Mouse (Mus musculus) stomach, embryonic 16.5 days (tissue): ENCODE data around the gene Map7d1. TPM values are rescaled to one million over a fixed set of nuclear protein-coding genes. Genes with fewer than 3 reads are reported as not detected.

Experiments used
- ATAC-seq: fragments of 200-750 bp; cut with Nextera tagmentation; 2 replicates; pipeline ENCODE4 v1.8.0; 2017; ENCODE audit warnings: moderate number of reproducible peaks, moderate TSS enrichment; ENCODE audit not compliant: insufficient read depth, low FRiP score
- H3K27ac ChIP-seq: fragments of 300-500 bp; sonication (generic); 2 replicates; pipeline ENCODE4 v1.5.1; 2014; ENCODE audit warnings: low read length
- H3K27me3 ChIP-seq: fragments of 300-500 bp; sonication (generic); 2 replicates; pipeline ENCODE4 v1.6.1; 2014; ENCODE audit warnings: low read length, control low read depth, mixed read lengths; ENCODE audit not compliant: control insufficient read depth, insufficient read depth
- H3K36me3 ChIP-seq: fragments of 300-500 bp; sonication (generic); 2 replicates; pipeline ENCODE4 v1.6.1; 2014; ENCODE audit warnings: low read length; ENCODE audit not compliant: control insufficient read depth, insufficient read depth
- H3K4me1 ChIP-seq: fragments of 300-500 bp; sonication (generic); 2 replicates; pipeline ENCODE4 v1.6.1; 2014; ENCODE audit warnings: low read length, control low read depth, mixed read lengths; ENCODE audit not compliant: control insufficient read depth, insufficient read depth
- H3K4me2 ChIP-seq: fragments of 300-500 bp; sonication (generic); 2 replicates; pipeline ENCODE4 v1.6.1; 2014; ENCODE audit warnings: low read depth, low read length, mixed read lengths
- H3K4me3 ChIP-seq: fragments of 300-500 bp; sonication (generic); replicated peaks from 2 replicates; pipeline ENCODE4 v1.5.1; 2014; ENCODE audit warnings: mild to moderate bottlenecking, low read length
- H3K9ac ChIP-seq: fragments of 300-500 bp; sonication (generic); 2 replicates; pipeline ENCODE4 v1.6.1; 2014; ENCODE audit warnings: low read length
- H3K9me3 ChIP-seq: fragments of 300-500 bp; sonication (generic); replicated peaks from 2 replicates; pipeline ENCODE4 v1.6.1; 2016; ENCODE audit warnings: low read length, control low read depth; ENCODE audit not compliant: control insufficient read depth
- WGBS: fragments of 180-500 bp; shearing (Covaris S2); extraction: QIAGEN DNeasy Blood & Tissue Kit; methylation state at CpG from one replicate; pipeline ENCODE4 v1.1.7; 2014; 5-methylcytosine and 5-hydroxymethylcytosine counted together
- polyA plus RNA-seq: library from polyadenylated mRNA; unstranded; fragments of >200 nt; fragmentation: Nextera tagmentation; extraction: Ambion mirVana; gene quantifications from 2 replicates; pipeline ENCODE4 v1.2.1, GENCODE M21; 2015

Map7d1 gene
- polyA plus RNA-seq, 1 experiment from 2014 or later = 20.0 TPM

GRCm38 (mm10) chr4:126252411-126253237, 3.5 kb downstream of the Map7d1 start:
- Histone ChIP-seq H3K9ac (no peak overlapping the region; the same call in 1 of the 2 replicates), H3K27ac (no peak overlapping the region), H3K4me3 (no peak overlapping the region), H3K36me3 (no peaks in the 10 kb centered on the region), H3K9me3 (no peaks in the 10 kb centered on the region), H3K27me3 (no peaks in the 10 kb centered on the region), H3K4me1 (peaks cover 44% of the 10 kb centered on the region), H3K4me2 (no peak overlapping the region; the same call in 1 of the 2 replicates)
- no peak for ATAC-seq
- WGBS = 84% methylated on average over 17 of the region's 17 CpGs

GRCm38 (mm10) chr4:126251655-126252254, 4.4 kb downstream of the Map7d1 start:
- peak overlapping the region; percentile 28; the same call in 1 of the 2 replicates for H3K4me2 ChIP-seq

GRCm38 (mm10) chr4:126250659-126251058, 5.5 kb downstream of the Map7d1 start:
- Histone ChIP-seq H3K4me3 (no peak overlapping the region), H3K9me3 (no peaks in the 10 kb centered on the region), H3K36me3 (no peaks in the 10 kb centered on the region), H3K9ac (no peak overlapping the region), H3K4me1 (peaks cover 36% of the 10 kb centered on the region), H3K27ac (no peak overlapping the region), H3K27me3 (no peaks in the 10 kb centered on the region), H3K4me2 (no peak overlapping the region)
- WGBS = 52% methylated on average over 4 of the region's 4 CpGs
- no peak; the same call in 1 of the 2 replicates for ATAC-seq

More at GRCm38 (mm10) chr4:126251655-126252254, 4.4 kb downstream of the Map7d1 start:
- H3K27ac ChIP-seq = peak overlapping the region; percentile 47
- no peaks in the 10 kb centered on the region for H3K36me3 ChIP-seq
- peak overlapping the region; percentile 9 for H3K9ac ChIP-seq
- no peak overlapping the region for H3K4me3 ChIP-seq
- H3K9me3 ChIP-seq = no peaks in the 10 kb centered on the region
- peaks cover 36% of the 10 kb centered on the region for H3K4me1 ChIP-seq
- WGBS = 61% methylated on average over 11 of the region's 11 CpGs
- no peaks in the 10 kb centered on the region for H3K27me3 ChIP-seq
- ATAC-seq = no peak

GRCm38 (mm10) chr4:126248261-126248868, 7.8 kb downstream of the Map7d1 start:
- H3K9me3 ChIP-seq = no peaks in the 10 kb centered on the region
- peaks cover 24% of the 10 kb centered on the region for H3K4me1 ChIP-seq
- WGBS = 43% methylated on average over 11 of the region's 11 CpGs
- H3K27me3 ChIP-seq = no peaks in the 10 kb centered on the region
- no peak overlapping the region for H3K27ac ChIP-seq
- no peak for ATAC-seq
- no peaks in the 10 kb centered on the region for H3K36me3 ChIP-seq
- H3K4me3 ChIP-seq = no peak overlapping the region
- H3K9ac ChIP-seq = no peak overlapping the region
- H3K4me2 ChIP-seq = no peak overlapping the region

GRCm38 (mm10) chr4:126246202-126246889, 9.8 kb downstream of the Map7d1 start:
- Histone ChIP-seq H3K36me3 (no peaks in the 10 kb centered on the region), H3K4me2 (no peak overlapping the region), H3K4me3 (no peak overlapping the region), H3K27ac (peak overlapping the region; percentile 24; the same call in 1 of the 2 replicates), H3K4me1 (peaks cover 12% of the 10 kb centered on the region), H3K9ac (no peak overlapping the region), H3K27me3 (no peaks in the 10 kb centered on the region), H3K9me3 (no peaks in the 10 kb centered on the region)
- no peak for ATAC-seq
- WGBS = 74% methylated on average over 13 of the region's 13 CpGs

- no peak overlapping the region for H3K4me3 ChIP-seq
- ATAC-seq = no peak
- 82% methylated on average over 6 of the region's 6 CpGs for WGBS
- H3K4me2 ChIP-seq = no peak overlapping the region
- H3K4me1 ChIP-seq = peaks cover 3% of the 10 kb centered on the region; the same call in 1 of the 2 replicates
- H3K9me3 ChIP-seq = no peaks in the 10 kb centered on the region
- no peaks in the 10 kb centered on the region for H3K27me3 ChIP-seq
- H3K9ac ChIP-seq = no peak overlapping the region
- H3K36me3 ChIP-seq = peaks cover 7% of the 10 kb centered on the region; the same call in 1 of the 2 replicates
- no peak overlapping the region for H3K27ac ChIP-seq
Observed at GRCm38 (mm10) chr4:126242510-126242909, 13.6 kb downstream of the Map7d1 start.

- no peaks in the 10 kb centered on the region for H3K9me3 ChIP-seq
- no peak overlapping the region for H3K4me3 ChIP-seq
- WGBS = 49% methylated on average over 9 of the region's 9 CpGs
- no peak overlapping the region for H3K9ac ChIP-seq
- peaks cover 7% of the 10 kb centered on the region; the same call in 1 of the 2 replicates for H3K36me3 ChIP-seq
- no peaks in the 10 kb centered on the region for H3K27me3 ChIP-seq
- H3K4me1 ChIP-seq = peaks cover 3% of the 10 kb centered on the region; the same call in 1 of the 2 replicates
- H3K4me2 ChIP-seq = no peak overlapping the region
- no peak overlapping the region for H3K27ac ChIP-seq
- ATAC-seq = no peak
Observed at GRCm38 (mm10) chr4:126241956-126242355, 14.2 kb downstream of the Map7d1 start.

- no peak overlapping the region for H3K4me3 ChIP-seq
- H3K27ac ChIP-seq = no peak overlapping the region
- WGBS = 86% methylated on average over 13 of the region's 13 CpGs
Observed at GRCm38 (mm10) chr4:126239862-126240475, 16.2 kb downstream of the Map7d1 start.

More at GRCm38 (mm10) chr4:126239862-126240475, 16.2 kb downstream of the Map7d1 start:
- H3K9ac ChIP-seq = no peak overlapping the region
- H3K4me2 ChIP-seq = no peak overlapping the region
- no peaks in the 10 kb centered on the region for H3K9me3 ChIP-seq
- no peaks in the 10 kb centered on the region for H3K27me3 ChIP-seq
- peaks cover 14% of the 10 kb centered on the region; the same call in 1 of the 2 replicates for H3K36me3 ChIP-seq
- H3K4me1 ChIP-seq = peaks cover 3% of the 10 kb centered on the region; the same call in 1 of the 2 replicates
- ATAC-seq = no peak
